Mouse (Mus musculus) CD4-positive, CD25-positive, alpha-beta regulatory T cell, adult 2 months (primary cell): ENCODE measurements at regions not wholly inside any gene's neighbourhood (a gene's known extent, or its start where the extent isn't known, plus 50 kb on each side); places are given as distances from the start of the nearest gene placed in this dataset.
A peak's percentile ranks its signal among the peaks of the same experiment; 100 is the strongest.
"Not testable (repeated sequence)": the region's sequence is repeated elsewhere in the genome, so short reads cannot be mapped to it uniquely, and the experiment has no call there.

ENCODE experiments used
- DNase-seq: peaks from one replicate; pipeline ENCODE4 v3.0.0-alpha.2; 2012; ENCODE audit warnings: low read depth, low spot score

DNA sequence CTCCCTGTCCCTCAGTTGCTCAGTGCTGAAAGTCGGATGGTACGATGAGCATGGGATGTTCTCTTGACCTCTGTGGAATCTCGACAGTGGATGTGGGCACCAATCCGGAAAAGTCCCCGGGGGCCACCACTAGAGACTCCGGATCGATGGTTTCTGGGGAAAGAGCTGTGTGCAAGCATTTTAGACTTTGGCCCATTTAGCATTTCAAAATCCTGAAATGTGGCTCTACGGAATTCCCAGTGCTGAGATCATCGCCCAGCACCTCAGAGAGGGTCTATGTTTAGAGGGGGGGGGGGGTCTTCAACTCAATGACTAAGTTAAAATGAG lies 68.6 kb downstream of the Tomm20 start:
- no peak for DNase-seq

- no peak for DNase-seq
Measured at GRCm38 (mm10) chr8:126876300-126877038, 69.2 kb downstream of the Tomm20 start.

- peak; percentile 61 for DNase-seq
Measured at GRCm38 (mm10) chr8:126875491-126876155, 70.0 kb downstream of the Tomm20 start.

- peak; percentile 67 for DNase-seq
Measured at GRCm38 (mm10) chr8:126874846-126875245, 70.8 kb downstream of the Tomm20 start.

DNA sequence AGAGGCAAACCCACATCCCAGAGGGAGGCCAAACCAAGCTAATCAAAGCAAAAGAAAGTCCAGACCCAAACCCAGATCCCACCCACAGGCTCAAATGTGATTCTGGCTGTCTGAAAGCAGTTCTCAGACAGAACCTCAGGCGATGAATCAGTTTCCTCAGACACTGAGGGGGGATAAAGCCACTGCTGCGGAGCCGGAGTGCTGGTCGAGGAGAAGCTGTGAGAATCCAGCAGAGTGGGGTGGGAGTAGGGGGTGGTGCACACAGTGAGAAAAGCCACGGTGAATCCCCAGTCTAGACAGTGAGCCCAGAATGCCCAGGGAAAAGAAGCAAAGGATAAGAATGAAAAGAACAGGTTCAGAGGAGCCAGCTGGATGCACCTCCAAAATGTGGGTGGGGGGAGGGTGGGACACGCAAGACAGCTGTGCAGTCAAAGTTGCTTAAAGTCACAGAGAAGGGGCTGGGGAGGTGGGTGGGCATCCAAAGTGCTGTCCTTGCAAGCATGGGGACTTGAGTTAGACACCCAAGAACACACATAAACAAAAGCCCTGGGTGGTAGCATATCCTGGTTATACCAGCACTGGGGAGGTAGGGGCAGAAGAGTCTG lies 71.4 kb downstream of the Tomm20 start:
- DNase-seq, result no peak

GRCm38 (mm10) chr8:126873306-126873705 lies 72.3 kb downstream of the Tomm20 start:
- DNase-seq, result no peak

DNA sequence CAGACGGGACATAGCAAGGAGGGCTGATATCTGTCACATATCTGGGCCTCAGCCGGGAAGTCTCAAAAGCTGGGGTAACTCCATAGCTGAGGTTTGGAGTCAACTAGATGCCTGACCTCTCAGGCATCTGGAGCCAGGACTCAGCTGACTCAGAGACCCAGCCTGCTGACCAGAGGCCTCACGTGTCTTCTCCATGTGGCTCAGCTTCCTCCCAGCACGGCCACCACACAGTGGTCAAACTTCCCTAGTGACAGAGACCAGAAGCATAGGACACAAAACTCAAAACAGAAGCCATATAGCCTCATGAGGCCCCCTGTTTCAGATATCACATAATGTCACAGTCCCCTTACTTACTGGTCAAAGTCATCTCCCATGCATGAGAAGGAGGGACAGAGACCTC lies 73.1 kb downstream of the Tomm20 start:
- no peak for DNase-seq

DNA sequence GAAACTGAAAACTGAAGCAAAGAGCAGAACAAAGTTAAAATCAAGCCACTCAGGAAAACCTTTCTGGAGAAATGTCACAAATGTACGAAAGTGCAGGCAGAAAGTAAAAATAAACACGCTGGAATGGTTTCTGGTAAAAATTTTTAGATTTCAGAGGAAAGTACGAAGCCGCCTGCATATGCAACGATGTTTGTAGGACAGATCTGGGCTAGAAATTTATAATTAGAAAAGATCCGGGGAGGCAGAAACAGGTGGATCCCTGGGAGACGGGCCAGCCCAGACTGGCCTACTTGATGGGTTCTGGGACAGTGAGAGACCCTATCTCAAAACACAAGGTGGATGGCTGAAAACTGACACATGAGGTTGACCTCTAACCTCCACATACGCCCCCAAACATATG lies 73.5 kb downstream of the Tomm20 start:
- DNase-seq, result no peak

GRCm38 (mm10) chr8:126869464-126869850 lies 76.2 kb downstream of the Tomm20 start:
- DNase-seq, result no peak

DNA sequence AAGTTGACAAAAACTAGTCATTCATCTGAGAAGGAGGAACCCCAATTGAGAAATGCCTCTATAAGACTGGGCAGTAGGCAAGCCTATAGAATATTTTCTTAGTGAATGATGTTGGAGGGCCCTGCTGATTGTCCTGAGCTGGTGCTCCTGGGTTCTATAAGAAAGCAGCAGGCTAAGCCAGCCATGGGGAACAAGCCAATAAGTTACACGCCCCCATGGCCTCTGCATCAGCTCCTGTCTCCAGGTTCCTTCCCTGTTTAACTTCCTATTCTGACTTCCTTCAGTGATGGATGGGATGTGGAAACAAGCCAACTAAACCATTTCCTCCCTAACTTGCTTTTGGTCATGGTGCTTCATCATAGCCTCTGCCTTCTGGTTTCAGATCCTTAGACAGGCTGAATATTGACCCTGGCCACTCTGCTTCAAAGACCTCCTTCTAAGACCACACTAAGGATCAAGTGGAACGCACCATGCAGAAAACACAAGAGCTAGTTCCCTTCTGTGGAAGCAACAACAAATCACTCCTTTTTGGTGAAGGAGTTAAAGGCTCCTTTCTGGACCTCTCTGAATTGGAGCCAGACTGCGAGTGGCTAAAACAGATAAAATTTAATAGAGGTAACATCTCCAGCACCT lies 76.7 kb downstream of the Tomm20 start:
- no peak for DNase-seq

DNA sequence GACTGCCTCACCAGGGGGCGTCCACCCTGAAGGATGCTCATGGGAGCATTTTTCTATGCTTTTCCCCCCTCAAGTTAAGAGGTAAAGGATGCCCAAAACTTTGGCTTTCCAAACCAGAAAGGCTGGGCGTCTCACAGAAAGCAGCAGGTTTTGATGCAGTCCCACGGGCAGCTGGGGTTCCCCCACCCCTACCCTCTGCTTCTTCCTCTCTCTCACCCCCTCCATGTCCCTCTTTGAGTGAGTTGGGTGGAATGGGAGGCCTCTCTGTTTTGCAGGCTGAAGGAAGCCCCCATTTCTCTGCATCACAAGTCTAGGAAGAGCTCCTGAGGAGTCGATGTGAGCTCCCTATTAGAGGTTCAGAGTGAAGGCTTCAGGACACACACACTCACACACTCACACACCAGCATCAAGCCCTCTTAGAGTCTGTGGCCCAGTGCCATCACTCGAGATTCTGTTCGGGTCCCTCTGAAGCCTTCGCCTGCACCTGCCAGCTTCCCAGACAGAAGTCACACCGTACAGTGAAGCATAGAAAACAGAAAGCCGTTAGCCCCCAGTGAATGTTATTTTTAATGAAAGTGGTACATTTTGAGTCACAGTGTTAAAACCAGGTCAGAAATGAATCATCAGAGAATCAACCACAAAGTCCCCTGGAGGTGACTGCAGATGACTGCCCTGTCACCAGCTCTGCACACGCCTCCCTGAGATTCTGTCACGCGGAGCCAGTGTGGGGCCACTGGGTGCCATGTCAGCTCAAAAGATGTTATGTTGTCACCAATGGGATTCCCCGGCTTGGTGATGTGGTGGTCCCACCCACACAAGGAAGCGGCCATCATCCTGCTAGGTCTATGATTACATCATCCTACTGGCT lies 78.3 kb downstream of the Tomm20 start:
- DNase-seq, result peak; percentile 94

GRCm38 (mm10) chr8:126864314-126864948 lies 81.2 kb downstream of the Tomm20 start:
- DNase-seq, result peak; percentile 69

DNA sequence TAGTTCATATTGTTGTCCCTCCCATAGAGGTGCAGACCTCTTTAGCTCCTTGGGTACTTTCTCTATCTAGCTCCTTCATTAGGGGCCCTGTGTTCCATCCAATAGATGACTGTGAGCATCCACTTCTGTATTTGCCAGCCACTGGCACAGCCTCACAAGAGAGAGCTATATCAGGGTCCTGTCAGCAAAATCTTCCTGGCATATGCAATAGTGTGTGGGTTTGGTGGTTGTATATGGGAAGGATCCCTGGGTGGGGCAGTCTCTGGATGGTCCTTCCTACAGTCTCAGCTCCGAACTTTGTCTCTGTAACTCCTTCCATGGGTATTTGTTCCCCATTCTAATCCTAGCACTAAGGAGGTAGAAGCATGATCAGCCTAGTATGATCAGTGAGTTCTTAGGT lies 82.0 kb downstream of the Tomm20 start:
- not testable (repeated sequence) for DNase-seq

GRCm38 (mm10) chr8:126861754-126862153 lies 83.9 kb downstream of the Tomm20 start:
- no peak for DNase-seq

- no peak for DNase-seq
Measured at GRCm38 (mm10) chr8:126860630-126861029, 85.0 kb downstream of the Tomm20 start.

- DNase-seq, result no peak
Measured at GRCm38 (mm10) chr8:126859706-126860424, 85.8 kb downstream of the Tomm20 start.

DNA sequence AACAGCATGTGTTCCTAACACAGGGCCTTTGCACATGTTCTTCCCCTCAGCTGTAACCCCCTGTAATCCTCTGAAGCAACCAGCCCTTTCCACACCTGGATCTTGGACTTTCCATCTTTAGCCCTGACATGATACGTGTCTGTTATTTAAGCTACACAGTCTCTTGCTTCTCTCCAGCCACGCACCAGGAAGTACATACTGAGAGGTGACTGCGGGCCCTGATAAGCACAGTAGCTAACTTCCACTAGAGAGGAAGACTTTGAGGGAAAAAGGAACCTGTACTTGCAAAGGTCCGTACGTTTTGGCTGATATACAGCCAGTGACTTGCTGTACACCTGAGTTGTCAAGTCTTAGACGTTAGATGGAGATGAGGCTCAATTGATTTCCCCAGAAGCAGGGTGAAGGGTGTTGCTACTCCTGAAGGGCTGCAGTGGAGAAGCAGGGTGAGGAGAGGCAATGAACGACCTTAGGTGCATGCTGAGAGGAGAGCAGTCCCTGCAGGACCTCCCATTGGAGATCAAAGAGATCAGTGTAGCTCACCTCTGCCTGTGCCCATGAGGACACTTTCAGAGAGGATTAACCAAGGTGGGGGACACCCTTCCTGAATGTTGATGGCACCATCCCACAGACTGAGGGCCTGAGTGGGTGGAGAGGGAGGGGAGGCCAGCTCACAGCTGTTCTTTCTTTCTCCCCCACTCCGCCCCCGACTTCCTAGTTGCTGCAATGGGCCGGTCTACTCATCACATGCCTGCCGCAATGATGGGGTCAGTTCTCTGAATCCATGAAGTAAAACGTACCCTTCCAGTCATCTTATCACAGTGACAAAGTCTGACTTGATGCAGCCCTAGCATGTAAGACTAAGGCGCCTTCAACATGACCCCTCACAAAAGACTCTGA lies 88.1 kb downstream of the Tomm20 start:
- DNase-seq, result peak; percentile 45

GRCm38 (mm10) chr8:126855914-126856313 lies 89.7 kb downstream of the Tomm20 start:
- DNase-seq, result peak; percentile 86

DNA sequence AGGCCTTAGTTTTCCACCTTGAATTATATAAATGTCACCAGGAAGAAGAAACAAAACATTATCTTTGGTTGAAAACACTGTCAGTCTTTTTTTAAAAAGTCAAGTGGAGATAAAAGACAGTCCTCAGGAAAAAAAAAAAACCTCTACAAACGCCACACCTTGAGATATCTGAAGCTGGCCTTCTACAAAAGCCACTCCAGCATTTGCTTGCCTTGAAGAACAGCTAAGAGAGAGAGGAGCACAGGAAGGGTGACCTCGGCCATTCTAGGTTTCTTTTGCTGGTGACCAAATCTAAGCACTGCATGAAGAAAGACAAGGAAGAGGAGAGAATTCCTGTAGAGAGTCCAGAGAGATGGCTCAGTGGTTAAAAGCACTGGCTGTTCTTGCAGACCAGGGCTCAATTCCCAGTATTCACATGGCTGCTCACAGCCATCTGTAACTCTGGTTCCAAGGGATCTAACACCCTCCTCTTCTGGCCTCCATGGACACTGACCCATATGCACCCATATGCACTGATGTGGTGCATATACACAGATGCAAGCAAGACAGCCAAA lies 90.5 kb downstream of the Tomm20 start:
- DNase-seq, result no peak
